Mouse (Mus musculus) limb, embryonic 11.5 days (tissue): ENCODE data around the gene Ankrd44. TPM values are rescaled to one million over a fixed set of nuclear protein-coding genes. Genes with fewer than 3 reads are reported as not detected.

Experiments
- ATAC-seq: fragments of 200-750 bp; cut with Nextera tagmentation; 2 replicates; pipeline ENCODE4 v1.8.0; 2017; ENCODE audit warnings: low read depth; ENCODE audit not compliant: insufficient number of reproducible peaks, low FRiP score, low TSS enrichment
- DNase-seq: peaks from one replicate; pipeline ENCODE4 v3.0.0-alpha.2; 2015; ENCODE audit warnings: low spot score
- H3K27ac ChIP-seq: fragments of 300-500 bp; sonication (generic); replicated peaks from 2 replicates; pipeline ENCODE4 v1.5.1; 2014; ENCODE audit warnings: low read depth, mild to moderate bottlenecking, low read length
- H3K27me3 ChIP-seq: fragments of 300-500 bp; sonication (generic); 2 replicates; pipeline ENCODE4 v1.6.1; 2014; ENCODE audit warnings: mild to moderate bottlenecking, low read length, mixed read lengths; ENCODE audit not compliant: control insufficient read depth, insufficient read depth
- H3K36me3 ChIP-seq: fragments of 300-500 bp; sonication (generic); 2 replicates; pipeline ENCODE4 v1.6.1; 2014; ENCODE audit warnings: mild to moderate bottlenecking, low read length, moderate library complexity, mixed read lengths; ENCODE audit not compliant: control insufficient read depth, insufficient read depth
- H3K4me1 ChIP-seq: fragments of 300-500 bp; sonication (generic); 2 replicates; pipeline ENCODE4 v1.6.1; 2014; ENCODE audit warnings: low read length, mixed read lengths; ENCODE audit not compliant: control insufficient read depth, insufficient read depth
- H3K4me2 ChIP-seq: fragments of 300-500 bp; sonication (generic); 2 replicates; pipeline ENCODE4 v1.6.1; 2014; ENCODE audit warnings: low read depth, mild to moderate bottlenecking, moderate library complexity; ENCODE audit not compliant: severe bottlenecking
- H3K4me3 ChIP-seq: fragments of 300-500 bp; sonication (generic); 2 replicates; pipeline ENCODE4 v1.5.1; 2014; ENCODE audit warnings: low read depth, low read length
- H3K9ac ChIP-seq: fragments of 300-500 bp; sonication (generic); 2 replicates; pipeline ENCODE4 v1.6.1; 2014; ENCODE audit warnings: mild to moderate bottlenecking, low read length
- H3K9me3 ChIP-seq: fragments of 300-500 bp; sonication (generic); 2 replicates; pipeline ENCODE4 v1.6.1; 2016; ENCODE audit warnings: low read length; ENCODE audit not compliant: control insufficient read depth
- WGBS: fragments of 180-500 bp; shearing (Covaris S2); extraction: QIAGEN DNeasy Blood & Tissue Kit; methylation state at CpG from one replicate; pipeline ENCODE4 v1.1.7; 2014; 5-methylcytosine and 5-hydroxymethylcytosine counted together
- polyA plus RNA-seq: library from polyadenylated mRNA; unstranded; fragments of >200 nt; fragmentation: Nextera tagmentation; extraction: Ambion mirVana; gene quantifications from 2 replicates; pipeline ENCODE4 v1.2.1, GENCODE M21; 2014

The Ankrd44 gene
- polyA plus RNA-seq, 1 experiment from 2014 or later = 23.5 TPM

DNA sequence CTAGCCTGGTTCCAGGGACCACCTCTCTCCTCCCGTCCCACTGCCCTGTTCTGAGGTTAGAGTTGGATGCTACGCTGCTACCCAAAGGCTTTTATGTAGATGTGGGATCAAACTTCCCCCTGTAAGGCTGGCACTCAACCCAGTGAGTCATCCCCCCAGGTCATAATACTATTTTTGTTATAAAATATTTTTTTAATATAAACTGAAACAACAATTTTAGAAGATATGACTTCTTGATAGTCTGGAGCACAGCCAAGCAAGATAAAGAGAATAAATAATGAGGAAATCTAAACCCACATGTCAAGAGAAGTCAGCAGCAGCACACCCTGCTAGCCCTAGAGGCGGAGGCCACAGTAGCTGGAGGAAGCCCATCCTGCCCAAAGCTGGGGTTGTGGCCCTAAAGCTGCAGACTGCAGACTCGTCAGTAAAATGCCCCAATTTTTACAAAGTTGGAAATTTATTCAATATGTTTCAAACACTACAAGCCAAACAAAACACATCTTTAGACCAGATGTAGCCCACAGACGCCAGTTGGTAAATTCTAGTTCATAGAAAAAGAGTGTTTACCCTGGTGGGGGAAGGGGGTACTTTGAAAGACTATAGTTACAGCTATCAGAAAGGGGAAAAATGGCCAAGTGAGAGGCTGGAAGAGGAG is 79.7 kb downstream of the Ankrd44 start:
- no peaks in the 10 kb centered on the region for H3K27me3 ChIP-seq
- ATAC-seq (no peak), DNase-seq (no peak)
- WGBS = 55% methylated on average over 5 of the region's 5 CpGs
- H3K27ac ChIP-seq = no peak overlapping the region
- H3K4me3 ChIP-seq = no peak overlapping the region
- no peak overlapping the region for H3K9ac ChIP-seq
- H3K9me3 ChIP-seq = no peaks in the 10 kb centered on the region
- no peak overlapping the region for H3K4me2 ChIP-seq
- H3K4me1 ChIP-seq = peaks cover 5% of the 10 kb centered on the region; the same call in 1 of the 2 replicates
- H3K36me3 ChIP-seq = no peaks in the 10 kb centered on the region

DNA sequence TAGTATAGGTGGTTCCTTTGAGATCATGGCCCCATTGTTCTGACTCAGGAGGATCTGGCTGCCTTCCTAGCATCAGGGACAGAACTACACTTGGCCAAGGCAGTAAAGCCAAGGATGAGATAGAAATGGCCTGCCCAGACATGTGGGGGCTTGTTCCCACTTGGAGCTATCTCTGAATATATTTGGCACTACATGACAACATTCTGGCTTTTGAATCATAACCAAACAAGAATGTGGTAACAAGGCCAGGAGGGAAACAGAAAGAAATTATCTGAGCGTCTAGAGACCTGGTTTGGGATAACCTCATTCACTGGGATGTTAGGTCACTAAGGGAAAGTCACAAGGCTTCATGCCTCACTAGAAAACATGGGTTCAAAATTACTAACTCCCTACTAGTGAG is 81.8 kb downstream of the Ankrd44 start:
- Histone ChIP-seq H3K27me3 (no peaks in the 10 kb centered on the region), H3K9me3 (no peaks in the 10 kb centered on the region), H3K4me1 (peaks cover 5% of the 10 kb centered on the region; the same call in 1 of the 2 replicates), H3K4me2 (no peak overlapping the region), H3K9ac (no peak overlapping the region), H3K36me3 (no peaks in the 10 kb centered on the region), H3K27ac (no peak overlapping the region), H3K4me3 (no peak overlapping the region)
- DNase-seq = no peak
- WGBS = 88% methylated on average over 1 of the region's 1 CpGs
- ATAC-seq = no peak

DNA sequence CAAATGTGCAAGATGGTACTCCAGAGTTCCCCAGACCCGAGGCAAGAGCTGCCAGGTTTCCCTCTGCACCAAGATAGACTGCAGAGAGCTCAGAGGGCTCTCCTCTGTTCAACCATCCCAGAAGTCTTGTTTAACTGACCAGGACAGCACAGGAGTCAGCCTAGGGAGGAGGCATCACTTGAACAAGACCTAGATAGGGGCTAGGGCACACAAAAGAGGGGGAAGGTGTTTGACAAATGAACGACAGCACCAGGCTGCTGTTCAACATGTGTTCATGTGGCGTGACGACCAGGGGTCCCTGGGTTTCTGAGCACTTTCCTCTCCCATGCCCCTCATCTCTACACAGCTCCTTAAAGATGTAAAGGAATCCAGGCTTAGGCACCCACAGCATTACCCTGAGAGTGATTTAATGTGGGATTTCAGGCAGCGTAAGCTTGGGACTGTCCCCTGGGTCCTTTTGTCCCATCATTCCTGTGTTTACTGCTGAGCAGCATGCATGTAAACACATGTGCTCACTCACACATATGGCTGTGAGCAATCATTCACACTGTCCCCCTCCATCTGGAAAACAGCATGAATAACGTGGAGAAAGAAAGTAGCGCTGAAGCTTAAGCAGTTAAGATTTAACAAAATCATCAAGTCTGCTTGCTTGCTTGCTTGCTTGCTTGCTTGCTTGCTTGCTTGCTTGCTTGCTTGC is 83.3 kb downstream of the Ankrd44 start:
- no peak overlapping the region for H3K9ac ChIP-seq
- no peak overlapping the region for H3K27ac ChIP-seq
- no peaks in the 10 kb centered on the region for H3K36me3 ChIP-seq
- WGBS = 55% methylated on average over 7 of the region's 7 CpGs
- H3K4me3 ChIP-seq = no peak overlapping the region
- H3K4me1 ChIP-seq = 0 out of 2 replicates have a peak, but pooled peaks cover 3% of the 10 kb centered on the region
- H3K9me3 ChIP-seq = no peaks in the 10 kb centered on the region
- DNase-seq (no peak), ATAC-seq (no peak)
- H3K27me3 ChIP-seq = no peaks in the 10 kb centered on the region
- no peak overlapping the region for H3K4me2 ChIP-seq

DNA sequence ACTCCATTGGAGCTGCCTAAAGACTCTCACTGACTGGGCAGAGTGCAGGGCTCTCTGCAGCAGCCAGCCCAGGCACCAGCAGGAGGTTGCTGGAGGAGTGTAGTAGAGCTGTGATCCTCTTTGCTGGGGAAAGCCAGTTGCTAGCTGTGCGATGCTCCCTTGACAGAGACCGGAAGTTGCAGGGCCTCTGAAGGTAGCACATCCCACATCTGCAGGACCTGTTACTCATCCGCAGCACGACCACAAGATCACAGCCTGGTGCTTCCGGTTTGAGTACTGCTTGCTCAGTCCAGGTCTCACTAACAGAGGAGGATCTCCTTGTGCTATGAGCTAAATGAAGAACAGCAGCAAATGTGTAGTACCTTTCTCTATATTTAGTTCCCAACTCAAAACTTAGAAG is 84.4 kb downstream of the Ankrd44 start:
- WGBS = 53% methylated on average over 5 of the region's 5 CpGs
- Histone ChIP-seq H3K9me3 (no peaks in the 10 kb centered on the region), H3K27me3 (no peaks in the 10 kb centered on the region), H3K36me3 (no peaks in the 10 kb centered on the region), H3K9ac (no peak overlapping the region), H3K27ac (no peak overlapping the region), H3K4me3 (no peak overlapping the region), H3K4me1 (0 out of 2 replicates have a peak, but pooled peaks cover 3% of the 10 kb centered on the region), H3K4me2 (no peak overlapping the region)
- no peak for ATAC-seq
- DNase-seq = no peak

DNA sequence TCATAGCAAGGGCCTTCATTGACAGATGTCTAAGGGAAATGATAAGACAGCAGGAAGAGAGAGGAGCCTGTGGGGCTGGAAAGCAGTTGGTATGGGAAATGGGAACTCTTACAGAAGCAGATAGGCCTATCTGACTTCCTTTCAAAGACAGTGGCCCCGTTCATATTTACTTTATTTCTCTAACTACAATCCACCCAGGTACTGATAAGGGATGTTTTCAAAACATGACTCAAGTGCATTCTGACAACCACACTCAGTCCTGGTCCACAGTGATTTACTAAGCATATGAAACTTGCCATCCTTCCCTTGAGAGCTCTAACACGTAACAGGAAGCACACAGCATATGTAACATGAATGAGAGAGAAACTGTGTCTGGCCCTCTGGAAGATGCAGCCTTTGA is 86.1 kb downstream of the Ankrd44 start:
- no peaks in the 10 kb centered on the region for H3K9me3 ChIP-seq
- WGBS = 76% methylated on average over 2 of the region's 2 CpGs
- no peak overlapping the region for H3K27ac ChIP-seq
- no peak overlapping the region for H3K9ac ChIP-seq
- ATAC-seq (no peak), DNase-seq (no peak)
- no peaks in the 10 kb centered on the region for H3K36me3 ChIP-seq
- no peaks in the 10 kb centered on the region for H3K27me3 ChIP-seq
- H3K4me1 ChIP-seq = 0 out of 2 replicates have a peak, but pooled peaks cover 3% of the 10 kb centered on the region
- H3K4me2 ChIP-seq = no peak overlapping the region
- H3K4me3 ChIP-seq = no peak overlapping the region

DNA sequence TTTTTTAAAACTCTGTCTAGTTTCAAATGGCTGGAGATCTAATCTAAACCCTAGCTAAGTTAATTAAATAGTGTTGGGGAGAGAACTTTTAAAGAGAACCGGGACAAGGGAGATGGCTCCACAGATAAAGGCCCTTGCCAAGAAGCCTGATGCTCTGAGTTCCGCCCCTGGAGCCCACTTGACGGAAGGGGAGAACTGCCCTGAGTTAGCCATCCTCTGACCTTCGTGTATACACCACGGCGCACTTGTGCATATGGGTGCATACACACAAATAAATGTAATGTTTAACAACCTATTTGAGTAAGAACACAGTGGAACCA is 87.7 kb downstream of the Ankrd44 start:
- Histone ChIP-seq H3K4me3 (no peak overlapping the region), H3K27ac (no peak overlapping the region), H3K9me3 (no peaks in the 10 kb centered on the region), H3K4me1 (0 out of 2 replicates have a peak, but pooled peaks cover 3% of the 10 kb centered on the region), H3K36me3 (no peaks in the 10 kb centered on the region), H3K9ac (no peak overlapping the region), H3K4me2 (no peak overlapping the region), H3K27me3 (no peaks in the 10 kb centered on the region)
- DNase-seq (no peak), ATAC-seq (no peak)
- 86% methylated on average over 6 of the region's 6 CpGs for WGBS

DNA sequence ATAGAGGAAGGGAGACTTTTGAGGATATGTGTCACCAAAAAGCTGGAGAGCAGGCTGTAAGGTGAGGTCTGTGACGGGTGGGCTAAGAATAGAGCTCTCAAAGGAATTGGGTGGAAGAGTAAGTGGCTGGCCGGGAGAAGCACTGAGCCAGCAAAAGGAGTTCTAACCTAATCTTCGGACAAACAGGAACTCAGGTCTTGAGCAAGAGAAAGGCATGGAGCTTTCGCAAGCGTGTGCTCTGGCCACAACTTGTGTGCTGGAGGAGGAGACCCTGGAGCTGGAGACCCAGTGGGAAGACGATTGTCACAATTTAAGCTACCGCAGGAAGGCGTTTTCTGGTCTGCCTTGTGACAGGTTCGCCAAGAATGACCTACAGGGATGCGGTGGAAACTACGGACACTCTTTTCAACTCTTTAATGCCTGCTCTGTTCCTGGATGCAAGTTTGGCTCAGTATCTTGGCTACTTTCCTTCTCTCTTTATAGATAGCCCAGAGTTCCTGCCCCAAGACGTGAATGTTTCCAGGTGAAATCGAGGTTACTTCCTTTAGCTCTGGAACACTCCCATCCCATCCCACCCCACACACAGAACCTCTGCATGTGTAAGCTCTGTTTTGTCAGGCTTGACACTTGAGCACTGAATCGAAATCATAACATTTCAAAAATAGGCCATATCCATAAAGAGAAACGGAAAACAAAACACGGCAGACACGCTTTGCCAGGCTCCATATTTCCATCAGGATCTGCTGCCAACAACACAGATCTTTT is 88.3 kb downstream of the Ankrd44 start:
- H3K27me3 ChIP-seq = no peaks in the 10 kb centered on the region
- no peaks in the 10 kb centered on the region for H3K9me3 ChIP-seq
- no peak for ATAC-seq
- H3K4me1 ChIP-seq = 0 out of 2 replicates have a peak, but pooled peaks cover 1% of the 10 kb centered on the region
- H3K4me2 ChIP-seq = no peak overlapping the region
- H3K36me3 ChIP-seq = no peaks in the 10 kb centered on the region
- no peak overlapping the region for H3K4me3 ChIP-seq
- DNase-seq = no peak
- 90% methylated on average over 17 of the region's 17 CpGs for WGBS
- H3K9ac ChIP-seq = no peak overlapping the region
- no peak overlapping the region for H3K27ac ChIP-seq

DNA sequence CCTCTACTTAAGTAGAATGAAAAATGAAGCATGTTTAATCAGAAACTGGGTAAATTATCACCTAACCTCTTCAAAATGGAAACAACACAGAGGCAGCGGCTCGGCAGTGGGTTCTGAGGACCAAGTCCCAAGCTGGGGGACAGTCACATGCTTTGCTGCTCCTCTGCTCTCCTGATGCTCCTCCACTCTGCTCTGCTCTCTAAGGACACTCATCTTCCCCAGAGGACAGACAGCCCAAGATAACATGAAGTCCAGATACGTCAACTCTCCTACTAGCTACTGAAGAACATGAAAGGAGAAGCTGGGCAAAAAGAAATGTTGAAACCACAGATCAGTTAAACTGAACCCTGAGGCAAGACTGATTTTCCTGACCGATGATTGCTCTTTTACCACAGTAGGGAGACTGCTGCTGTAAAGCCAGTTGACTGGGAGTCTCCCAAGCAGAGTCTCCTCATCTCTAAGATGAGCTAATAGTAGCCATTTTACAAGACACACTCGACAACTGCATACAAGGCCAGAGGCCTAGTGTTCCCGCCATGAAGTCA is 90.5 kb downstream of the Ankrd44 start:
- Histone ChIP-seq H3K4me2 (no peak overlapping the region), H3K9me3 (no peaks in the 10 kb centered on the region), H3K36me3 (no peaks in the 10 kb centered on the region), H3K9ac (no peak overlapping the region), H3K4me3 (no peak overlapping the region), H3K27ac (no peak overlapping the region), H3K27me3 (no peaks in the 10 kb centered on the region), H3K4me1 (no peaks in the 10 kb centered on the region)
- ATAC-seq (no peak), DNase-seq (no peak)
- WGBS = 85% methylated on average over 6 of the region's 6 CpGs
